Mouse (Mus musculus) lung, postnatal 0 days (tissue): ENCODE measurements around the gene Acly. TPM values are rescaled to one million over a fixed set of nuclear protein-coding genes. Genes with fewer than 3 reads are reported as not detected.

Experiments
- ATAC-seq: fragments of 200-750 bp; cut with Nextera tagmentation; 2 replicates; pipeline ENCODE4 v1.8.0; 2017; ENCODE audit warnings: moderate library complexity
- DNase-seq: peaks from one replicate; pipeline ENCODE4 v3.0.0-alpha.2; 2016; ENCODE audit warnings: low spot score
- H3K27ac ChIP-seq: fragments of 300-500 bp; sonication (generic); 2 replicates; pipeline ENCODE4 v1.5.1; 2014; ENCODE audit warnings: antibody characterized with exemption, mild to moderate bottlenecking, low read length, mixed read lengths
- H3K27me3 ChIP-seq: fragments of 300-500 bp; sonication (generic); replicated peaks from 2 replicates; pipeline ENCODE4 v1.6.1; 2014; ENCODE audit warnings: low read length, mixed read lengths; ENCODE audit not compliant: insufficient read depth
- H3K36me3 ChIP-seq: fragments of 300-500 bp; sonication (generic); 2 replicates; pipeline ENCODE4 v1.6.1; 2014; ENCODE audit warnings: low read length, mixed read lengths; ENCODE audit not compliant: insufficient read depth
- H3K4me1 ChIP-seq: fragments of 300-500 bp; sonication (generic); 2 replicates; pipeline ENCODE4 v1.6.1; 2014; ENCODE audit warnings: antibody characterized with exemption, low read depth, low read length, mixed read lengths; ENCODE audit not compliant: insufficient read depth
- H3K4me2 ChIP-seq: fragments of 300-500 bp; sonication (generic); replicated peaks from 2 replicates; pipeline ENCODE4 v1.6.1; 2014; ENCODE audit warnings: low read depth, mild to moderate bottlenecking, low read length, moderate library complexity, mixed read lengths
- H3K4me3 ChIP-seq: fragments of 300-500 bp; sonication (generic); 2 replicates; pipeline ENCODE4 v1.5.1; 2014; ENCODE audit warnings: low read depth, low read length
- H3K9ac ChIP-seq: fragments of 300-500 bp; sonication (generic); replicated peaks from 2 replicates; pipeline ENCODE4 v1.6.1; 2014; ENCODE audit warnings: low read depth, mild to moderate bottlenecking
- H3K9me3 ChIP-seq: fragments of 300-500 bp; sonication (generic); 2 replicates; pipeline ENCODE4 v1.6.1; 2016; ENCODE audit warnings: low read length, mixed read lengths
- CTCF ChIP-seq: IDR thresholded peaks from 2 replicates; pipeline ENCODE4 v1.5.1; 2016; ENCODE audit warnings: antibody characterized with exemption, mild to moderate bottlenecking
- EP300 ChIP-seq: IDR thresholded peaks from 2 replicates; pipeline ENCODE4 v1.6.1; 2016; ENCODE audit warnings: antibody characterized with exemption, mild to moderate bottlenecking, control low read depth
- WGBS: fragments of 180-500 bp; shearing (Covaris S2); extraction: QIAGEN DNeasy Blood & Tissue Kit; methylation state at CpG from one replicate; pipeline ENCODE4 v1.1.7; 2014; 5-methylcytosine and 5-hydroxymethylcytosine counted together
- polyA plus RNA-seq: library from polyadenylated mRNA; unstranded; fragments of >200 nt; fragmentation: Nextera tagmentation; extraction: Ambion mirVana; gene quantifications from 2 replicates; pipeline ENCODE4 v1.2.1, GENCODE M21; 2015

The Acly gene
- polyA plus RNA-seq, 1 experiment from 2014 or later, result 85.7 TPM

GRCm38 (mm10) chr11:100490951-100491350 lies 36.8 kb downstream of the Acly start:
- Histone ChIP-seq H3K27me3 (no peaks in the 10 kb centered on the region), H3K36me3 (peaks cover 30% of the 10 kb centered on the region), H3K4me2 (no peak overlapping the region), H3K27ac (no peak overlapping the region), H3K4me1 (no peaks in the 10 kb centered on the region), H3K9me3 (no peaks in the 10 kb centered on the region), H3K4me3 (no peak overlapping the region), H3K9ac (no peak overlapping the region)
- TF ChIP-seq CTCF, result peak; percentile 53
- no peak for TF ChIP-seq EP300
- DNase-seq (no peak), ATAC-seq (no peak)
- 89% methylated on average over 6 of the region's 6 CpGs for WGBS

- H3K4me1 ChIP-seq, result no peaks in the 10 kb centered on the region
- peaks cover 43% of the 10 kb centered on the region for H3K36me3 ChIP-seq
- no peak overlapping the region for H3K4me3 ChIP-seq
- no peaks in the 10 kb centered on the region for H3K27me3 ChIP-seq
- no peak for TF ChIP-seq EP300
- peak; percentile 74 for TF ChIP-seq CTCF
- no peak overlapping the region for H3K4me2 ChIP-seq
- WGBS, result 78% methylated on average over 8 of the region's 8 CpGs
- peak; percentile 71 for DNase-seq
- no peaks in the 10 kb centered on the region for H3K9me3 ChIP-seq
- ATAC-seq, result peak; percentile 56; the same call in 1 of the 2 replicates
- no peak overlapping the region for H3K27ac ChIP-seq
- no peak overlapping the region for H3K9ac ChIP-seq
Observed at GRCm38 (mm10) chr11:100485801-100486538, 41.8 kb downstream of the Acly start.

GRCm38 (mm10) chr11:100484461-100484860 lies 43.3 kb downstream of the Acly start:
- Histone ChIP-seq H3K4me3 (no peak overlapping the region), H3K9ac (no peak overlapping the region), H3K36me3 (peaks cover 44% of the 10 kb centered on the region), H3K4me2 (no peak overlapping the region), H3K4me1 (no peaks in the 10 kb centered on the region), H3K27ac (no peak overlapping the region), H3K9me3 (no peaks in the 10 kb centered on the region), H3K27me3 (no peaks in the 10 kb centered on the region)
- no peak for ATAC-seq
- no peak for DNase-seq
- 96% methylated on average over 3 of the region's 3 CpGs for WGBS
- TF ChIP-seq EP300 (no peak), CTCF (no peak)

- H3K4me3 ChIP-seq, result no peak overlapping the region
- ATAC-seq, result no peak
- H3K4me1 ChIP-seq, result no peaks in the 10 kb centered on the region
- no peaks in the 10 kb centered on the region for H3K9me3 ChIP-seq
- no peak overlapping the region for H3K9ac ChIP-seq
- no peak overlapping the region for H3K27ac ChIP-seq
- TF ChIP-seq CTCF, result no peak
- TF ChIP-seq EP300, result no peak
- no peaks in the 10 kb centered on the region for H3K27me3 ChIP-seq
- peaks cover 31% of the 10 kb centered on the region; the same call in 1 of the 2 replicates for H3K36me3 ChIP-seq
- H3K4me2 ChIP-seq, result no peak overlapping the region
- DNase-seq, result no peak
- WGBS, result 39% methylated on average over 7 of the region's 7 CpGs
Observed at GRCm38 (mm10) chr11:100479152-100479551, 48.6 kb downstream of the Acly start.

- 66% methylated on average over 5 of the region's 5 CpGs for WGBS
- Histone ChIP-seq H3K4me2 (no peak overlapping the region), H3K9me3 (no peaks in the 10 kb centered on the region), H3K27me3 (no peaks in the 10 kb centered on the region), H3K4me1 (peaks cover 1% of the 10 kb centered on the region), H3K4me3 (no peak overlapping the region), H3K36me3 (peaks cover 12% of the 10 kb centered on the region; the same call in 1 of the 2 replicates), H3K27ac (no peak overlapping the region), H3K9ac (no peak overlapping the region)
- no peak for TF ChIP-seq CTCF
- TF ChIP-seq EP300, result no peak
- ATAC-seq (peak; percentile 32; the same call in 1 of the 2 replicates), DNase-seq (peak; percentile 82)
Observed at GRCm38 (mm10) chr11:100476281-100476680, 51.5 kb downstream of the Acly start.

GRCm38 (mm10) chr11:100472935-100473295 lies 54.9 kb downstream of the Acly start:
- 32% methylated on average over 5 of the region's 5 CpGs for WGBS
- Histone ChIP-seq H3K4me2 (peak overlapping the region; percentile 96; the same call in 1 of the 2 replicates), H3K9ac (no peak overlapping the region), H3K4me3 (peak overlapping the region; percentile 94; the same call in 1 of the 2 replicates), H3K9me3 (no peaks in the 10 kb centered on the region), H3K4me1 (peaks cover 13% of the 10 kb centered on the region), H3K36me3 (no peaks in the 10 kb centered on the region; the same call in 1 of the 2 replicates), H3K27ac (no peak overlapping the region; the same call in 1 of the 2 replicates), H3K27me3 (no peaks in the 10 kb centered on the region)
- DNase-seq, result no peak
- peak; percentile 26 for ATAC-seq
- TF ChIP-seq EP300 (no peak), CTCF (no peak)
